Mouse (Mus musculus) MEL (cell line): Measurements from ENCODE around the gene Gm8947. TPM values are rescaled to one million over a fixed set of nuclear protein-coding genes. Genes with fewer than 3 reads are reported as not detected.
"Not testable (repeated sequence)": the region's sequence is repeated elsewhere in the genome, so short reads cannot be mapped to it uniquely, and the experiment has no call there.

Source experiments
- DNase-seq: peaks from one replicate; pipeline ENCODE4 v3.0.0; 2011; ENCODE audit warnings: low read depth, low spot score
- H3K27ac ChIP-seq: 2 replicates; pipeline ENCODE4 v1.5.1; 2012; ENCODE audit warnings: low read depth, mild to moderate bottlenecking, control low read depth, low read length, moderate library complexity; ENCODE audit not compliant: control insufficient read depth
- H3K27me3 ChIP-seq, 2 experiments: fragments of 150-350 bp in 1 of 2; sonication (generic) in 1 of 2; 2 replicates each; pipeline ENCODE4 v1.6.1; 2012; ENCODE audit warnings: low read length in 2 of 2, mild to moderate bottlenecking in 2 of 2, improper control_type of control experiment in 1 of 2, moderate library complexity in 1 of 2; ENCODE audit not compliant: insufficient read depth in 2 of 2, control insufficient read depth in 1 of 2
- H3K36me3 ChIP-seq, 2 experiments: 2 replicates each; pipeline ENCODE4 v1.6.1; 2012 to 2014; ENCODE audit warnings: low read length in 2 of 2, improper control_type of control experiment in 1 of 2, inconsistent platforms in 1 of 2, mild to moderate bottlenecking in 1 of 2; ENCODE audit not compliant: insufficient read depth in 2 of 2, control insufficient read depth in 1 of 2
- H3K4me1 ChIP-seq, 2 experiments: fragments of 150-350 bp in 1 of 2; sonication (generic) in 1 of 2; 2 replicates each; pipeline ENCODE4 v1.6.1; 2012; ENCODE audit warnings: low read length in 2 of 2, improper control_type of control experiment in 1 of 2, mild to moderate bottlenecking in 1 of 2; ENCODE audit not compliant: insufficient read depth in 2 of 2, control insufficient read depth in 1 of 2
- H3K4me3 ChIP-seq, 2 experiments: fragments of 150-350 bp in 1 of 2; sonication (generic) in 1 of 2; 2 replicates each; pipeline ENCODE4 v1.5.1; 2012; ENCODE audit warnings: low read depth in 2 of 2, low read length in 2 of 2, mild to moderate bottlenecking in 2 of 2, moderate library complexity in 2 of 2, control low read depth in 1 of 2, improper control_type of control experiment in 1 of 2; ENCODE audit not compliant: control insufficient read depth in 1 of 2, insufficient read depth in 1 of 2
- H3K79me2 ChIP-seq: 2 replicates; pipeline ENCODE4 v1.6.1; 2012; ENCODE audit warnings: mild to moderate bottlenecking, low read length, moderate library complexity; ENCODE audit not compliant: control insufficient read depth, poor library complexity, insufficient read depth
- H3K9ac ChIP-seq: 2 replicates; pipeline ENCODE4 v1.6.1; 2012; ENCODE audit warnings: low read depth, mild to moderate bottlenecking, control low read depth, low read length, moderate library complexity; ENCODE audit not compliant: control insufficient read depth, poor library complexity, severe bottlenecking
- H3K9me3 ChIP-seq: fragments of 150-350 bp; sonication (generic); replicated peaks from 2 replicates; pipeline ENCODE4 v1.6.1; 2012; ENCODE audit warnings: mild to moderate bottlenecking, low read length, improper control_type of control experiment, moderate library complexity; ENCODE audit not compliant: insufficient read depth
- BHLHE40 ChIP-seq: IDR thresholded peaks from 2 replicates; pipeline ENCODE4 v1.6.1; 2012; ENCODE audit warnings: low read depth, mild to moderate bottlenecking, inconsistent platforms, low read length, improper control_type of control experiment, borderline replicate concordance
- EP300 ChIP-seq, 2 experiments: IDR thresholded peaks; 2 replicates each; pipeline ENCODE4 v1.6.1; 2011; ENCODE audit warnings: improper control_type of control experiment in 2 of 2, low read length in 2 of 2, low read depth in 1 of 2, mild to moderate bottlenecking in 1 of 2
- ETS1 ChIP-seq: IDR thresholded peaks from 2 replicates; pipeline ENCODE4 v1.6.1; 2012; ENCODE audit warnings: low read depth, mild to moderate bottlenecking, inconsistent platforms, low read length, improper control_type of control experiment, moderate library complexity
- GATA1 ChIP-seq: IDR thresholded peaks from 2 replicates; pipeline ENCODE4 v1.6.1; 2011; ENCODE audit warnings: low read depth, low read length, improper control_type of control experiment
- MYB ChIP-seq: IDR thresholded peaks from 2 replicates; pipeline ENCODE4 v1.6.1; 2011; ENCODE audit warnings: mild to moderate bottlenecking, low read depth, low read length, improper control_type of control experiment
- RAD21 ChIP-seq: IDR thresholded peaks from 2 replicates; pipeline ENCODE4 v1.6.1; 2011; ENCODE audit warnings: mild to moderate bottlenecking, low read depth, low read length, improper control_type of control experiment
- SIN3A ChIP-seq: IDR thresholded peaks from 2 replicates; pipeline ENCODE4 v1.6.1; 2012; ENCODE audit warnings: low read length, improper control_type of control experiment, inconsistent platforms
- TCF12 ChIP-seq: IDR thresholded peaks from 2 replicates; pipeline ENCODE4 v1.6.1; 2014; ENCODE audit warnings: low read depth, mild to moderate bottlenecking, inconsistent platforms, low read length, improper control_type of control experiment, moderate library complexity
- USF1 ChIP-seq: IDR thresholded peaks from 2 replicates; pipeline ENCODE4 v1.6.1; 2014; ENCODE audit warnings: low read depth, mild to moderate bottlenecking, inconsistent platforms, low read length, improper control_type of control experiment, moderate library complexity
- ZKSCAN1 ChIP-seq: IDR thresholded peaks from 2 replicates; pipeline ENCODE4 v1.6.1; 2012; ENCODE audit warnings: low read depth, mild to moderate bottlenecking, inconsistent platforms, low read length, improper control_type of control experiment, moderate library complexity
- polyA plus RNA-seq, 2 experiments: library from polyadenylated mRNA; stranded (reverse) in 1 of 2; unstranded in 1 of 2; fragments of >175 nt in 1 of 2; fragments of >200 nt in 1 of 2; gene quantifications; 2 replicates each; pipeline versions ENCODE4 v1.2.1 to v1.2.4; 2012; ENCODE audit warnings: low replicate concordance in 2 of 2, low read depth in 1 of 2; ENCODE audit not compliant: insufficient read length in 2 of 2, insufficient read depth in 1 of 2, missing spikeins in 1 of 2
- total RNA-seq: library from RNA; depleted of rRNA; stranded (reverse); fragments of 300-350 nt; gene quantifications from 2 replicates; pipeline ENCODE4 v1.2.3, GENCODE M21; 2012

The Gm8947 gene
- total and polyA plus RNA-seq, 3 experiments, result 0.08 TPM; not detected in 2

DNA sequence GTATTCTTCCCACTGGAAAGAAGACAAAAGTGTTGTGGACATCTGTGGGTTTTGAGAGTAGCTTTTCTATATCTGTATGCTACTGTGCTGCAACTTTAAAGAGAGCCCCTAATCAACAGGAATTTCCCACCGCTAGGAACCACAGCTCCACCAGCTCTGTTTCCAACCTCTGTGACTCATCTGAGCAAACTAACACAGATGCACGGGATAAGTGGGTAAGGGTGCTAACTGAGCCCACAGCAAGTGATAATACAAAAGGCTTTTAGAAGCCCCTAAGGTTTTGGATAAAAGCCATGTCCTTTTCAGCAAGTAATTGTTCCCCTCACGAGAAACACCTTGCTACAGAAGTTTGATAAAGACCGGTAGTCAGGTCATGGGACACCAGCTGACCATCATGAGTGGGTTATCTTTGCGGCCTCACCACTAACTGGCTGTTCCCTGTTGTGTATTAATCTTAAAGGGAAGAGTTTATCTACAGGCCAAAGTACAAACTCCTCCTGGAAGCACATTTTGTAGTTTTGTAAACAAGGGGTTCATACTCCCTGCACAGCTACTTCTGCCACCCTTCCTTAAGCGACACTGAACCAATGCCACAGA lies 39.0 kb upstream of the Gm8947 start:
- Histone ChIP-seq H3K4me3 (no peak overlapping the region), H3K9ac (no peak overlapping the region), H3K79me2 (no peaks in the 10 kb centered on the region), H3K27ac (no peak overlapping the region), H3K36me3 (peaks cover 0 to 9% of the 10 kb centered on the region in 2 experiments; a peak in 2 of 4 replicates), H3K4me1 (peaks cover 6 to 15% of the 10 kb centered on the region in 2 experiments), H3K9me3 (no peaks in the 10 kb centered on the region), H3K27me3 (no peaks in the 10 kb centered on the region)
- TF ChIP-seq TCF12 (0 out of 2 replicates have a peak, but pooled peaks have one; percentile 43), BHLHE40 (peak; percentile 43; the same call in 1 of the 2 replicates), EP300 (IDR thresholded peaks at IDR 0.05; ENCODE audit: low read depth in 1 of 2, low read length in 2 of 2) (peak; percentile 63 to 73), ZKSCAN1 (no peak), RAD21 (no peak), MYB (no peak), SIN3A (peak; percentile 31; the same call in 1 of the 2 replicates), ETS1 (peak; percentile 70)
- peak; percentile 44 for DNase-seq

- peaks cover 6 to 15% of the 10 kb centered on the region in 2 experiments for H3K4me1 ChIP-seq
- DNase-seq, H3K36me3 ChIP-seq, H3K9ac ChIP-seq, H3K27me3 ChIP-seq, H3K79me2 ChIP-seq, H3K4me3 ChIP-seq, H3K9me3 ChIP-seq, H3K27ac ChIP-seq: not testable (repeated sequence)
Measured at GRCm38 (mm10) chr1:151154131-151154530, 38.0 kb upstream of the Gm8947 start.

DNA sequence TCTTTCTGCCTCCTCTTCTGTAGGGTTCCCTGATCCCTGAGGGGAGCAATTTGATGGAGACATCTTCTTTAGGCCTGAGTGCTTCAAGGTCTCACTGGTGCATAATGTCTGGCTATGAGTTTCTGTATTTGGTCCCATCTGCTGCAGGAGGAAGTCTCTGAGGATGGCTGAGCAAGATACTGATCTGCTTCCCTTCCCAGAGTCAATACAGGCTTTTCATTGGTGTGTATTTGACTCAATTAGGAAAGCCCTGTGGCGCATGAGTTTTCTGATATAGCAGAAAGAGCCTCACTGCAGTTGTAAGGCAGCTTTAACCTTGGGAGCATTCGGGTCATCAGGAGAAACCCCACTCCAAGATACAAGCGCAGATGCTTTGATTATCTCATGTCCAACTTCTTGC lies 36.0 kb upstream of the Gm8947 start:
- Histone ChIP-seq H3K27me3 (no peaks in the 10 kb centered on the region), H3K79me2 (no peaks in the 10 kb centered on the region), H3K4me3 (no peak overlapping the region), H3K9ac (no peak overlapping the region), H3K36me3 (peaks cover 0 to 9% of the 10 kb centered on the region in 2 experiments; a peak in 2 of 4 replicates), H3K4me1 (peaks cover 6 to 15% of the 10 kb centered on the region in 2 experiments), H3K27ac (no peak overlapping the region), H3K9me3 (no peaks in the 10 kb centered on the region)
- no peak for TF ChIP-seq USF1
- TF ChIP-seq GATA1, result 0 out of 2 replicates have a peak, but pooled peaks have one; percentile 8
- TF ChIP-seq TCF12, result no peak
- TF ChIP-seq ETS1, result 0 out of 2 replicates have a peak, but pooled peaks have one; percentile 19
- peak; percentile 22 for DNase-seq
